Mouse (Mus musculus): ENCODE data around the gene AI464131. TPM values are rescaled to one million over a fixed set of nuclear protein-coding genes. Genes with fewer than 3 reads are reported as not detected.
A peak's percentile ranks its signal among the peaks of the same experiment; 100 is the strongest.

Gene AI464131
- polyA plus RNA-seq, 1 experiment from 2014 or later = 0.51 TPM

DNA sequence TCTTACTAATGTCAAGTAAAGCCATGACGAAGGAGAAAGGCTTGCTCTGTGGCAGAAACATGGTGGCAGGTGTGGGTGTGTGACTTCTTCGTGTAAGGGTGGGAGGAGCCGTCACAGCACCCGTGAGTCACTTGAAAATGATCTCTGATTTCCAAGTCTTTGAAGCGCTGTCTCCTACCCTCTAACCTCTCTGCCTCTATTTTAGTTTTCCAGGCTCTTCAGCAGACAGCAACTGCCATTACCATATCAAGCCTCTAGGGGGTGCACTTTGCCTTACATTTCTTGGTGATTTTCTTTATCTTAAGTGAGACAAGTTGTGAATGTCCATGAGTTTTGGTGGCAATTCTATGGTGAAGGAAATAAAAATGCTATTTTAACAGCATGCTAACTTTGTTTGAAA, 19.9 kb upstream of the AI464131 start:
- Histone ChIP-seq H3K4me2 (no peak overlapping the region), H3K9ac (no peak overlapping the region), H3K4me3 (replicated peaks) (no peak overlapping the region), H3K9me3 (replicated peaks) (no peaks in the 10 kb centered on the region), H3K27me3 (no peaks in the 10 kb centered on the region; the same call in 1 of the 2 replicates), H3K36me3 (no peaks in the 10 kb centered on the region), H3K27ac (no peak overlapping the region), H3K4me1 (replicated peaks) (no peaks in the 10 kb centered on the region)
- DNase-seq = no peak
- ATAC-seq (ENCODE audit: low read depth) = no peak
- WGBS (ENCODE audit: insufficient replicate concordance) = 34% methylated on average over 5 of the region's 5 CpGs

DNA sequence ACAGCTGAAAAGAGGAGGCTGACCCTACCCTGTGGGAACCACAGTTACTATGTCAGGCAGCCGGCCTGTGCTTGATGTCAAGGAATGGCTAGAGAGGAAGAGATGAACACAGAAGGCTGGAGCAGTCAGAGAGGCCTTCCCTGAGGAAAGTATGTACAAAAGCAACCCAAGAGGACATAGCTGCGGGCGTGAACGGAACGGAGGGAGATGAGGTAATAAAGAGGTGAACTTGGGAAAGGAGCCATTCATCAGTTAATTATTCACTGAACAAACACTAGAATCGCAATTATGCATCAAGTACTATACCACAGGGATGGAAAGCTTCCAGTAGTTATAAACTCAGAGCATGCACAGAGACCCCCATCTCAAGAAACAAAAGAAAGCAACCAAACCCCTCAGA, 19.3 kb upstream of the AI464131 start:
- Histone ChIP-seq H3K4me3 (replicated peaks) (no peak overlapping the region), H3K27me3 (no peaks in the 10 kb centered on the region; the same call in 1 of the 2 replicates), H3K36me3 (no peaks in the 10 kb centered on the region), H3K4me1 (replicated peaks) (no peaks in the 10 kb centered on the region), H3K4me2 (no peak overlapping the region), H3K27ac (no peak overlapping the region), H3K9me3 (replicated peaks) (no peaks in the 10 kb centered on the region), H3K9ac (no peak overlapping the region)
- no peak for DNase-seq
- ATAC-seq (ENCODE audit: low read depth) = no peak
- WGBS (ENCODE audit: insufficient replicate concordance) = 67% methylated on average over 6 of the region's 6 CpGs

- Histone ChIP-seq H3K4me1 (replicated peaks) (no peaks in the 10 kb centered on the region), H3K36me3 (no peaks in the 10 kb centered on the region), H3K27me3 (no peaks in the 10 kb centered on the region; the same call in 1 of the 2 replicates), H3K9me3 (replicated peaks) (no peaks in the 10 kb centered on the region), H3K27ac (no peak overlapping the region), H3K9ac (no peak overlapping the region), H3K4me3 (replicated peaks) (no peak overlapping the region), H3K4me2 (no peak overlapping the region)
- ATAC-seq (ENCODE audit: low read depth) (no peak), DNase-seq (no peak)
- WGBS (ENCODE audit: insufficient replicate concordance) = 38% methylated on average over 14 of the region's 14 CpGs
Observed at GRCm38 (mm10) chr4:41520641-41521040, 17.8 kb upstream of the AI464131 start.

- Histone ChIP-seq H3K4me2 (no peak overlapping the region), H3K9me3 (replicated peaks) (no peaks in the 10 kb centered on the region), H3K9ac (no peak overlapping the region), H3K27me3 (no peaks in the 10 kb centered on the region; the same call in 1 of the 2 replicates), H3K4me1 (replicated peaks) (no peaks in the 10 kb centered on the region), H3K4me3 (replicated peaks) (no peak overlapping the region), H3K36me3 (no peaks in the 10 kb centered on the region), H3K27ac (no peak overlapping the region)
- DNase-seq (no peak), ATAC-seq (ENCODE audit: low read depth) (no peak)
- WGBS (ENCODE audit: insufficient replicate concordance) = 77% methylated on average over 5 of the region's 5 CpGs
Observed at GRCm38 (mm10) chr4:41519195-41519594, 16.3 kb upstream of the AI464131 start.

- H3K4me3 ChIP-seq (replicated peaks) = no peak overlapping the region
- no peak for ATAC-seq (ENCODE audit: low read depth)
- H3K4me1 ChIP-seq (replicated peaks) = no peaks in the 10 kb centered on the region
- H3K9ac ChIP-seq = no peak overlapping the region
- no peak for DNase-seq
- no peaks in the 10 kb centered on the region for H3K36me3 ChIP-seq
- no peak overlapping the region for H3K4me2 ChIP-seq
- H3K9me3 ChIP-seq (replicated peaks) = no peaks in the 10 kb centered on the region
- no peak overlapping the region for H3K27ac ChIP-seq
- WGBS (ENCODE audit: insufficient replicate concordance) = 73% methylated on average over 7 of the region's 7 CpGs
- H3K27me3 ChIP-seq = peaks cover 5% of the 10 kb centered on the region
Observed at GRCm38 (mm10) chr4:41518349-41518748, 15.5 kb upstream of the AI464131 start.

DNA sequence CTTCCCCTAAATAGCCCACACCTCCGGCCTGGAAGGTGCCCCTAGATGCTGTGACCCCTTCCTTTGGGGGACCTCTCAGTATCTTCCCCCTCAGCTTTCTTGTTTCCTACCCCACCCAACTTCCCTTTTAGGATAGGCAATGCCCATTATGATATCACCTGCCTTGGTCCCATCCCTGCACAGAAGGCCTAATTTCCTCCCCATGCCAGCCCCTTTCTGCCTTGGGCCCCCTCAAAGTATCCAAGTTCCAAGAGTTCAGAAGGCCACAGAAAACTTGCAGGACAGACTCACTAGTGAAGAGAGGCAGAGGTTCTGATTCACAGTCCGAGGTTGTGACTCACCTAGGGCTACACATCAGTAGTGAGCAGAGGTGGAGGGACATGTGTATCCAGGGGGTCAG, 14.4 kb upstream of the AI464131 start, which contains the start of gene 1110017D15Rik:
TSS of gene 1110017D15Rik (minus strand) at position 101 of the 400 bp plus-strand sequence.
- Histone ChIP-seq H3K9ac (no peak within 1 kb of the TSS), H3K36me3 (no peaks in the 10 kb centered on the region), H3K4me2 (no peak within 1 kb of the TSS), H3K4me3 (replicated peaks) (no peak within 1 kb of the TSS), H3K27me3 (peaks cover 13% of the 10 kb centered on the region), H3K9me3 (replicated peaks) (no peaks in the 10 kb centered on the region), H3K27ac (no peak within 1 kb of the TSS), H3K4me1 (replicated peaks) (no peaks in the 10 kb centered on the region)
- DNase-seq = no peak
- no peak for ATAC-seq (ENCODE audit: low read depth)
- WGBS (ENCODE audit: insufficient replicate concordance) = 42% methylated on average over 2 of the region's 2 CpGs

DNA sequence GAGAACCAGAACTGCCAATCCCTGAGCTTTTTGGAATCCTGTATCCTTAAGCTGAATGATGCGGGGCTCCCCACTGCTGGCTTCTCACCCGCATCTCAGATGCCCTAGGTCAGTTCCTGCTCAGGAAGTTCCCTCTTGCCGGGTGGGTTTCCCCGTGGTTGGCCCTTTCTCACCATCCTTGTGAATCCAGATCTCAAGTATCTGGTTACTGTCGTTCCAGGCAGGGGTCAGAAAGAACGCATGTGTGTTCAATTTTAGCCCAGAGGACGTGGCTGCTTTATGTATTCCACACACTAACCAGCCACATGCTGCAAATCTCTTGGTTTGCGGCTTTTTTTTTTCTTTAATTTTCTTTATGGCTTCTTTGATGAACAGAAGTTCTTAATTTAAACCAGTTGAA, 10.8 kb upstream of the AI464131 start:
- Histone ChIP-seq H3K4me3 (replicated peaks) (no peak overlapping the region), H3K4me2 (no peak overlapping the region), H3K9me3 (replicated peaks) (no peaks in the 10 kb centered on the region), H3K4me1 (replicated peaks) (no peaks in the 10 kb centered on the region), H3K27ac (no peak overlapping the region), H3K9ac (no peak overlapping the region), H3K27me3 (peaks cover 32% of the 10 kb centered on the region), H3K36me3 (no peaks in the 10 kb centered on the region)
- WGBS (ENCODE audit: insufficient replicate concordance) = 22% methylated on average over 8 of the region's 8 CpGs
- DNase-seq (no peak), ATAC-seq (ENCODE audit: low read depth) (no peak)

DNA sequence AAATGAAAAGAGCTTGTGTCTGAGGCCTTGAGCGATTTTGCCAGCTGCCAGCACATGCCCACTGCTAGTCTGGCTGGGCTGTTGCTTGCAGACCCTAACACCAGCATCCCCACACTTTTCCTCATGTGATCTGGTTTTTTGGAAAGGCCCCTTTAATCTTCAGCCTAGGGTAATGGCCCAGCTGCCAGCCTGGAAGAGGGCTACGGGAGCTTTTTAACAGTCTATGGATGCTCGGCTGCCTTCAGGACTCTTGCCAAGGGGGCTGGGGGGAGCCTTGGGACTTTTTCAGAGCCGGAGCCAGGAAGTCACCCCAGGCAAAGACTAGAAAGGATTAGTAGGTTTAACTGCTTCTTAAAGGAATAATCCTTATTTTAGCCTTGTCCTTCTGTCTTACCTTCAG, 10.4 kb upstream of the AI464131 start:
- peaks cover 36% of the 10 kb centered on the region for H3K27me3 ChIP-seq
- H3K9ac ChIP-seq = no peak overlapping the region
- H3K4me2 ChIP-seq = no peak overlapping the region
- 46% methylated on average over 4 of the region's 4 CpGs for WGBS (ENCODE audit: insufficient replicate concordance)
- no peak overlapping the region for H3K27ac ChIP-seq
- no peaks in the 10 kb centered on the region for H3K36me3 ChIP-seq
- DNase-seq = no peak
- no peak overlapping the region for H3K4me3 ChIP-seq (replicated peaks)
- H3K4me1 ChIP-seq (replicated peaks) = no peaks in the 10 kb centered on the region
- no peaks in the 10 kb centered on the region for H3K9me3 ChIP-seq (replicated peaks)
- no peak for ATAC-seq (ENCODE audit: low read depth)

- H3K9ac ChIP-seq = no peak overlapping the region
- peaks cover 54% of the 10 kb centered on the region for H3K27me3 ChIP-seq
- peaks cover 25% of the 10 kb centered on the region for H3K4me1 ChIP-seq (replicated peaks)
- no peak overlapping the region for H3K4me2 ChIP-seq
- DNase-seq = no peak
- H3K4me3 ChIP-seq (replicated peaks) = no peak overlapping the region
- H3K9me3 ChIP-seq (replicated peaks) = no peaks in the 10 kb centered on the region
- no peaks in the 10 kb centered on the region for H3K36me3 ChIP-seq
- H3K27ac ChIP-seq = no peak overlapping the region
- ATAC-seq (ENCODE audit: low read depth) = no peak
- 42% methylated on average over 7 of the region's 7 CpGs for WGBS (ENCODE audit: insufficient replicate concordance)
Observed at GRCm38 (mm10) chr4:41507998-41508397, 5.1 kb upstream of the AI464131 start.

DNA sequence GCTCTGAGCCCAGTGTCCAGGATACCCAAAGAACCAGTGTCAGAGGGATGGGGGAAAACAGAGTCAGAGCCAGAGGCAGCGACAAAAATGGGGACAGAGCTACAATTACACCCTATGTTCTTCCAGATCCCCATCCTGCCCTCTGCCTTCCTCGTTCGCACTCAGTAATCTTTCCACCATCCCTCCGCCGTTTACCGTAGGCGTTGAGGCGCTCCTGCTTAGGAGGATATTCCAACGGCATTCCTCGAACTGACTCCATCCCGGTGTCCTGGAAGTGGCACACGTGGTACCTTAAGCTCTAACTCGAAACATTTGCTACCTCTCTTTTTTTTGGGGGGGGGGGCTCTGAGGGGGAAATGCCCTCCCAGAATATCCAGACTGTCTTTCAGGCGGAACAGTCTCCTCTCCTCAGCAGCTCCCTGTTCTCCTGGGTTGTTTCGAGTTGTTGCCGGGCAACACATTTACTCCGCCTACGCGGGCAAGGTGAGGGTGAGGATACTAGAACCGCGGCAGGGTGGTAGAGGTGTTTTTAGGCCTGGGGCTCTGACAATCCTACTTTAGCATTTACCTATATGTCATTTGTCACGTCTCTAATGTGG, 4.5 kb upstream of the AI464131 start:
- H3K27ac ChIP-seq = no peak overlapping the region
- ATAC-seq (ENCODE audit: low read depth) = no peak

GRCm38 (mm10) chr4:41506906-41507305, 4.0 kb upstream of the AI464131 start:
- WGBS (ENCODE audit: insufficient replicate concordance) = 1% methylated on average over 29 of the region's 29 CpGs
- Histone ChIP-seq H3K36me3 (no peaks in the 10 kb centered on the region), H3K4me2 (peak overlapping the region; percentile 80), H3K4me1 (replicated peaks) (peaks cover 35% of the 10 kb centered on the region), H3K27ac (no peak overlapping the region), H3K9ac (peak overlapping the region; percentile 53), H3K9me3 (replicated peaks) (no peaks in the 10 kb centered on the region), H3K4me3 (replicated peaks) (peak overlapping the region; percentile 54), H3K27me3 (peaks cover 54% of the 10 kb centered on the region)
- DNase-seq (peak; percentile 82), ATAC-seq (ENCODE audit: low read depth) (peak; percentile 57)

More for the DNA sequence above, 4.5 kb upstream of the AI464131 start:
- H3K9me3 ChIP-seq (replicated peaks) = no peaks in the 10 kb centered on the region
- H3K4me2 ChIP-seq = peak overlapping the region; percentile 80
- H3K27me3 ChIP-seq = peaks cover 54% of the 10 kb centered on the region
- H3K9ac ChIP-seq = peak overlapping the region; percentile 53
- peaks cover 30% of the 10 kb centered on the region for H3K4me1 ChIP-seq (replicated peaks)
- H3K4me3 ChIP-seq (replicated peaks) = peak overlapping the region; percentile 54
- DNase-seq = no peak
- WGBS (ENCODE audit: insufficient replicate concordance) = 8% methylated on average over 22 of the region's 22 CpGs
- H3K36me3 ChIP-seq = no peaks in the 10 kb centered on the region

DNA sequence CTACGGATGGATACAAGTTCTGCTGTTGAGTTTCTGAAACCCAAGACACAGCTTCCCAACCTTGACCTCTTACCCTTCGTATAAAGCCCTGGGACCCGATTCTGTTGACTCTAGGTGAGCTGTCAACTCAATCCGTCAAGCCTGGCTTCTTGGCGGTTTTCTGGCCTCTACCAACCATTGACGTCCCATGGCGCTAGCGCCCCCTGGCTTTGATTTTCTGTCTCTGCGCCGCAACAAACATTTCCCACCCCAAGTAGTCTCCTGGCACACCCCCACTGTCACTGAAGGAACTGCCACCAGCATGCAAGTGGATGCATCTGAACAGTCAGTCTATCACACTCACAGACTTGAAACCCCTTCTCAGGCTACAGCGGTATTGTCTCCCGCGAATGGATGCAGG, 3.3 kb upstream of the AI464131 start:
- H3K9me3 ChIP-seq (replicated peaks) = no peaks in the 10 kb centered on the region
- H3K27ac ChIP-seq = no peak overlapping the region
- no peak for ATAC-seq (ENCODE audit: low read depth)
- peak overlapping the region; percentile 53; the same call in 1 of the 2 replicates for H3K9ac ChIP-seq
- peaks cover 35% of the 10 kb centered on the region for H3K4me1 ChIP-seq (replicated peaks)
- H3K4me3 ChIP-seq (replicated peaks) = peak overlapping the region; percentile 54
- no peaks in the 10 kb centered on the region for H3K36me3 ChIP-seq
- H3K4me2 ChIP-seq = peak overlapping the region; percentile 80
- peak; percentile 57 for DNase-seq
- 10% methylated on average over 13 of the region's 13 CpGs for WGBS (ENCODE audit: insufficient replicate concordance)
- H3K27me3 ChIP-seq = peaks cover 60% of the 10 kb centered on the region
